Mouse (Mus musculus) ovary, postnatal 14 days (tissue): ENCODE results near the gene Chaf1a.
A peak's percentile ranks its signal among the peaks of the same experiment; 100 is the strongest.
"Not testable (repeated sequence)": the region's sequence is repeated elsewhere in the genome, so short reads cannot be mapped to it uniquely, and the experiment has no call there.

Experiments used
- DNase-seq: peaks from one replicate; pipeline ENCODE4 v3.0.0; 2022; ENCODE audit warnings: low spot score

Chaf1a gene

DNA sequence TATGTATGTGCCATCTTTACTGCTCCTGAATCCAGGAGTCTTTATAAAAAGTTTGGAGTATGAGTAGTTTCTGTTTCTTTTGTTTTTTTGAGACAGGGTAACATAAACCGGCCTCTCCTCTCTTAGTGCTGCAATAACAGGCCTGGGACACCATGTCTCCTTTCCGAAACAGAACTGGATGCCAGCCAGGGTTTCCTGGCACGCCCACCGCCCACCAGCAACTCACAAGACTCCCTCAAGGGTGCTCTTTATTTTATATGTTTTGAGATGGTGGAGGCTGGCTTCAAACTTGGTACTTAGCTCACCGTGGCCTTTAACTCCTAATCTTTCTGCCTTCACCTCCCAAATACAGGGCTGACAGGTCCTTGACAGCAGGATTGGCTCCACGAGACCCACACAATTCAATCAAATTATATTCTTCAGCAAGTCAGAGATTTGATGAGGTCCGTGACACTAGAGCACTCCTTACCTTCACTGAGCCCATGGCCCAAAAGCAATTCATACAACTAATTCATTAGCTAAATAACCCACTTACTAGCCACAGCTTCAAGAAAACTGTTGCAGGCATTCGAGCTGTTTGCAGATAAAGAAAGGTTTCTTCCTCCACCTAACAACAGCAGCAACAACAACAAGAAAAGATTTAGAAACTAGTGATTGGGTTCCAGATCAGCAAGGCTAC is 1.5 kb upstream of the Chaf1a start:
- DNase-seq: no peak

DNA sequence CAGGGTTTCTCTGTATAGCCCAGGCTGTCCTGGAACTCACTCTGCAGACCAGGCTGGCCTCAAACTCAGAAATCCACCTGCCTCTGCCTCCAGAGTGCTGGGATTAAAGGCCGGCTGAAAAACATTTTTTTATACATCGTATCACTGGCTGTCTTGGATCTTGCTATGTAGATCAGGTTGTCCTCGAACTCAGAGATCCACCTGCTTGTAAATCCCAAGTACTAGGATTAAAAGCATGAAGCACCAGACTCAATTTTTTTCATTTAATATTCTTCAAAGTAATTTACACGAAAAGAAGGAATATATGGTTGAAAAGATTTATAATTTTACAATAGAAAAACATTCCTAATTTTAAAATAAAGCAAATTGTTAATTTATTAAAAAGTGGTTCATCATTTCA is 894 bp upstream of the Chaf1a start:
- no peak for DNase-seq

DNA sequence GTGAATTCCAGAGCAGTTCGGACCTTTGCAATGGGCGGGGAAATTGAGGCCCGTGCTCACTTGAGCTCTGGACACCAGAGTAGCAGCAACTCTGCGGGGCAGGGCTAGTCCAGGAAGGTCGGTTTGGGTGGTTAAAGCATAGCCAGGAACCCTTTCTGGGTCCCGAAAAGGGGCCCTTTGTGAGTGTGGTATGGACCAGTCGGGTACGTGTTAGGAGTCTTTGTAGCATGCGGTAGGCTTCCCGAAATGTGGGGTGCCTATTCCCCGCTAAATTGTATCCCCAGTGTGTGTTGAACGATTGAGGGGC is 571 bp downstream of the Chaf1a start:
- no peak for DNase-seq

DNA sequence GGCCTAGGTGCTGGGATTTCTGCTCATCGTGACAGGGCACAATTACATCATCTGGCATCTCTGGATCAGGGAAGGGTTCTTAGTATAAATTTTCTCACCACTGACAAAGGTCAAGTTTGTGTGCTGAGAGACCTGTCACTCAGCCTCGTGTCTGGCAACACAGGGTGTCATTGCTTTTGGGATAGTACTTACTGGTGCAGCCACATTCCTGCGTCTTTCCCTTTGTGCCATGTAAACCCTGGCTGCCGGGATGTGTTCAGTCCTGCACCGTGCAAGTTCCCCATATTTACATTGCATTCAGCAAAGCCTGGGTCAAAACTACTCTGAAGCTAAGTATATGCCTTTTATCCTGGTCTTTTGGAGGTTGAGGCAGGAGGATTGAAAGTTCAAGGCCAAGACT is 11.1 kb downstream of the Chaf1a start:
- DNase-seq: no peak

DNA sequence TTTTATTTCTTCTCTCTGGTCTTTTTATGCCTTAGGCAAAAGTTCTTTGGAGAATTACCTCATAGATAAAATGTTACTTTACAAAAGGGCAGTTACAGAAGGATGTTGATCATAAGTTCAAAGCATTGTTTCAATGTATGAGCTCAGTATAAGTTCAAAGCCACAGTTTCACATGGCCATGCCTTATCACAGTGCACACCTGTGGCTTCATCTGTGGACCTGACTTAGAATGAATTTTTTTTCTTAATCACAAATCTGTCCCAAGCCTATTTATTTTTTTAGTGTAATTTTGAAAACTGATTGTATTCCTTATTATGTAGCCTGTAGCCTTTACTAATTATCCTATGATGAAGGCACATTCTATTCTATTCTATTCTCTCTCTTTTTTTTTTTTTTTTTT is 14.7 kb downstream of the Chaf1a start:
- DNase-seq: no peak

DNA sequence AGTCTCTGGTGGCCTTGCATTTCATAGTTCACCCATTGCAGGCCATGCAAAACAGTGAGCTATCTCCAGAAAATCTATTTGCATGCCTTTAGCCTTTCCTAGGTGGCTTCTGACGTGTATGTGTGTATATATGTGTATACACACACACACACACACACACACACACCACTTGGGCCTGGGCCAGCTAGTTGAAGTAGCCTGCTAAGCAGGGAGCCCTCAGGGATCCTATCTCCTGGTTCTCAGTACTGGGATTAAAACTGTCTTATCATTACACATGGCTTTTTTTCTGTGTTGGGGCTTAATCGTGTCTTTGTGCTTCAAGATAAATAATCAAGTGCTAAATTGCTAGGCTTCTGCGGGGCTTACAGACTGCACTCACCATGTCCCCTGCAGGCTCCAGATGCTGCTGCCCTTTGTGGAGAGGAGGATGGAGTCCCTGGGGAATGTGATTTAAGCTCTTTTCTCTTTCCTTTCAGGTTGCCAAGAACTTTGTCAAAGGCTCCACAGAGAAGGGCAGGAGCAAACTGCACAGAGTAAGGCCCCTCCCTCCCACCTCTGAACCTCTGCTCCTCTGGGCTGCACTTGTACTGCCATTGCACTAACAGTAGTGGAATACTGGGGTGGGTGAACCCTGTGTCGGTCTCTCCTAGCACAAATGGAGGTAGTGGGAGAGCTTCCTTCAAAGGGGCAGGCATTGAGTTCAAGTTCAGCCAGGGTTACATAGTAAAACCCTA is 15.9 kb downstream of the Chaf1a start:
- no peak for DNase-seq

DNA sequence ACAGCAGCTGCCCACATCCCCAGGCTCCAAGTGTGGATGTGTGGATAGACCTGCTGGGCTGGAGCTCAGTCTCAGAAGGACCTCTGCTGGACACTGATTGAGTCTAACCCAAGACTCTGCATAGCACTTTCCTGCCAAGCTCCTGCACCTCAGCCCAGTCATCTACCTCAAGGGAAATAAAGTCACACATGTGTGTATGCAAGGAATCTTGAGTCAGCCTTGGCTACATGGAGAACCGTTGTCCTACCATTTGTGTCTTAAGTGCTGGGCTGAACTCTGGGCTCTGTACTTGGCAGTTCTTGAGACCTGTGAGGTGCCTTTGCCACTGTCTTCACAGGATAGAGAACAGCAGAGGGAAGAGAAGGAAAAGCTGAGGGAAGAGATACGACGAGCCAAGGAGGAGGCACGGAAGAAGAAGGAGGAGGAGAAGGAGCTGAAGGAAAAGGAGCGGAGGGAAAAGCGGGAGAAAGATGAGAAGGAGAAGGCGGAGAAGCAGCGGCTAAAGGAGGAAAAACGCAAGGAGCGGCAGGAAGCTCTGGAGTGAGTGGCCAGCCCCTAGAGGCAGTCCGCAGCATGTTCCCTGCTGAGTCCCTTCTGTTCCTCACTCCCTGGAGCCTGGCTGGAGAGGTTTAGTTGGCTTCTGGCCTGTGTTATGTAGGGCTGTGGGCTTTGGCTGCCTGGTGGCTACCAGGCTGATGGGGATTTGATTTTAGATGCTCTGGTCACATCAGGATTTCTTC is 17.3 kb downstream of the Chaf1a start:
- no peak for DNase-seq

DNA sequence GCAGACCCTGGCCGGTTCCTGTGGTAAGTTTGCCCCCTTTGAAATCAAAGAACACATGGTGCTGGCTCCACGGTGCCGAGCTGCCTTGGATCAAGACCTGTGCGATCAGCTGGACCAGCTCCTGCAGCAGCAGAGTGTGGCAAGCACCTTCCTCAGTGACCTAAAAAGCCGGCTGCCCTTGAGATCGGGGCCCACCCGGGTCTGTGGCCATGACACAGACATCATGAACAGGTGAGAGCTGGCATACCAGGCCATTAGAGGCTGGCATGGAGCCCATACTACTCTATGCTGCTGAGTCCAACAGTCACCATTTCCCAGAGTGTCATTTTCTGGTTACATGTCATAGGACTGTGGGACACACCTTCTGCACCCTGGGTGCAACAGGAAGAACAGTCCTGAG is 21.8 kb downstream of the Chaf1a start:
- no peak for DNase-seq

DNA sequence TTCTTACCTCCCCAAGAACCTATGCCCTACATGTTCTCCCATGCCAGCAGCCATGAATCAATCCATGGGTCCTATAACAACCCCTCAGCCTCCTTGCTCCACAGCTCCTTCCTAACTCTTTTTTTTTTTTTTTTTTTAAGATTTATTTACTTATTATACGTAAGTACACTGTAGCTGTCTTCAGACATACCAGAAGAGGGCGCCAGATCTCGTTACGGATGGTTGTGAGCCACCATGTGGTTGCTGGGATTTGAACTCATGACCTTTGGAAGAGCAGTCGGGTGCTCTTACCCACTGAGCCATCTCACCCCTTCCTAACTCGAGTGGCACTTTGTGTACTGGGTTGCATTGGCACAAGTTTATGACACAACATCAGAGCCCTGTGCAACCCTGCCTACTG is 25.5 kb downstream of the Chaf1a start:
- not testable (repeated sequence) for DNase-seq

DNA sequence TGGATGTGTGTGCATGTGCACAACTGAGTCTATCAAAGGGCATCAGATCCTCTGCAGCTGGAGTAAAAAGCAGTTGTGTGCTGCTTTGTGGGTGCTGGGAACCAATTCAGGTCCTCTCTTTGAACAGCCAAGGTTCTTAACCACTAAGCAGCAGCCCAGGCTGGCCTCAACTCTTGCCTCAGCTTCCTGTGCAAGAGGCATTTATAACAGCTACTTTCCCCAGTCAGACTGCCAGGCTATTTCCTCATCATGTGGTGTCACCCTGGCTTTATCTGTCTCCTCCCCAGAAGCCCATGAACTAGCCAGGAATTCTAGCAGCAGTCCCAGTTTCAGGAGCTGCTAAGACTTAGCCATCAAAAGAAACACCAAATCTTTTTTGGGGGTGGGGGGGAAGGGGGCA is 26.2 kb downstream of the Chaf1a start:
- DNase-seq: no peak

DNA sequence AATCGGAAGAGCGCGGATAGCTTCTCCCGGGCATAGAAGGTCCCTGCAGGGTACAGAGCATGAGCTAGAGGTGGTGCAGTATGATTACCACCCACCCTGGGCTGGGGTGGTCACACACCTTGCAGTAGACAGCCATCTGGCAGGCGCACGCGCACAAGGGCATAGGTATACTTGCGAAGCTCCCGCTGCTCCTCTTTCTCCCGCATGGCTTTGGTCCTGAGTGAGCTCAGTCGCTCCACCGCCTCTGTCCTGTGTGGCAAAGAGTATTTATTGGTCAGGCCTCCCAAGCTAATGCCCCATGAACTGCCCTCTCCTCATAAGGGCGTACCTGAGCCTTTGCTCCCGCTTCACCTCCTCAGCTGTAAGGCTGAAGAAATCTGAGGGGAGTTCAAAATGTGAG is 28.8 kb downstream of the Chaf1a start:
- DNase-seq: no peak

DNA sequence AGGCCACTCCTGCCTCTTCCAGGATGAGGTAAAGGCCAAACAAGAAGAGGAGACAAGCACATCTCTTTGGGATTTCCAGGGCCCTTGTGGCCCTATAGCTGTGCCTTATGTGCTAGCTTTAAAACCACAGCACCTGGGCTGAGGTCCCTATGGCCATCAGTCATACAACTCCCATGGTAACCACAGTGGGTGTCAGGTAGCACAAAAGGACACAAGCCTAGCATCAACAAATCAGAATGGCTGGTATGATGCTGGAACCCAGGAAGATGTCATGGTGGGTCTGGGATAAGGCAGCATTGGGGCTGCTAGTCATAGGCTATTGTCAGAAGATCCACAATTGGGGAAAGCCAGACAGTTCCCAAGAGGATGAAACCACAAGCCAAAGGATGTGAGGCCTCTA is 30.9 kb downstream of the Chaf1a start:
- DNase-seq: no peak

DNA sequence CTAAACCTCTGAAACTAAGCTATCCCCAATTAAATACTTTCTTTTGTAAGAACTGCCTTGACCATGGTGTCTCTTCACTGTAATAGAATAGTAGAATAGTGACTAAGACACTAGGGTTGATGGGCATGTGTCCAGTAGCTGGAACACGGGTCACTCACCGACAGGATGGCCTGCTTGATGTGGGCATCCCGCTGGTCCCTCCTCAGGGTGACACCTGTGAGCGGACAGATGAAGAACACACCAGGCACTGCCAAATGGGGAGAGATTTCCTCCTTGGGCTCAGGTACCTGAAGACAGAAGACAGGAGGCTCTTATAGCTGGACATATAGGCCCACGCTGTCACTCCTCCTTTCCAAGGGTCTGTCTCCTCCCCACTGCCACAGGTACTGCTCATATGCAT is 32.0 kb downstream of the Chaf1a start:
- no peak for DNase-seq

DNA sequence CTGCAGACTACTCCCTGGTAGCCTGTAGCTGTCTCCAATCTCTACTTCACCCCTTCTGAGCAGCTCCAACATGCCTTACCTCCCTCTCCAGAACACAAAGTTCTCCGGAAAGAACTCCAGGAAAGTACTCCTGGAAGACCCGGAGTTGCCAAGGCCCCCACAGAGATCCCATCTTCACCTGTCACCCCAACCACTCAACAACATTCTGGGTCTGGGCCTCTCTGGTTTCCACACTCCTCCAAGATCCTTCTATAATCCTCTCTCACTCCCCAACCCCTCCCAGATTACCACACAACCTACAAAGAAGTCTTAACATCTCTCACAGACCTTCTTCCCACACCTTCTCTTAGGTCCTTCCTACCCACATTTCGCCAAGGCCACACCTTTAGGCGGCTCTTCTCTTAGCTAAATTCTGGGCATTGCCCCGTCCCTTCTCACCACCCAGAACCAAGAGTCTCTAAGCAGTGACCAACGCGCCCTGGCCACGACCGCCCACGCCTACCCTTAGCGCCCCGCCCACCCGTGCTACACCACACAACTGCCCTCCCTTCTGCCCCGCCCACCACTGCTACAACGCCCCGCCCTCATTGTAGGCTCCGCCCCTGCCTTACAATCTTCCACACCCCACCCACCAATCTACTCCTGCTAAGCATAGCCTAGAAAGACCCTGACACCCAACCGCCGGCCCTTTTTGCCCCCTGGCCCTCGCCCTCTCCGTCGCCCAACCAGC is 34.0 kb downstream of the Chaf1a start:
- peak; percentile 80 for DNase-seq

DNA sequence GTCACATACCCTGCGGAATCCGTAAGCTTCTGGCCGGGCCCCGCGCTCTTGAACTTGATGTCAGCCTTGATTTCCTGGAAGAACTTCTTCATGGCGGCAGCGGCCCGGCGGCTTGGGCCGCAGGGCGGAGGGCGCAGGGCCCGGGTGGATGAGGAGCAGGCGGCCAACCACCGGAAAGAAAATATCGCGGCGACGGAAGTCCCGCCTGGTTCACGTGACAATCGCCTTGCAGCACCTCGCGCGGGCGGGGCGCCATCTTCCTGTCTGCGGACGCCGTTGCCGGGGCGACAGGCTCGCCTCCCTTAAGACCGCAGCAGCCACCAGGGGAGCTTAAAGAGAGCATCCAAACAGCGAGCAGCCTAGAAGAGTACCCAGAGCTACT is 34.6 kb downstream of the Chaf1a start, which contains the start of gene Ubxn6:
Gene Ubxn6 (minus strand): TSS at position 202 of the 382 bp plus-strand sequence.
- peak; percentile 97 for DNase-seq

DNA sequence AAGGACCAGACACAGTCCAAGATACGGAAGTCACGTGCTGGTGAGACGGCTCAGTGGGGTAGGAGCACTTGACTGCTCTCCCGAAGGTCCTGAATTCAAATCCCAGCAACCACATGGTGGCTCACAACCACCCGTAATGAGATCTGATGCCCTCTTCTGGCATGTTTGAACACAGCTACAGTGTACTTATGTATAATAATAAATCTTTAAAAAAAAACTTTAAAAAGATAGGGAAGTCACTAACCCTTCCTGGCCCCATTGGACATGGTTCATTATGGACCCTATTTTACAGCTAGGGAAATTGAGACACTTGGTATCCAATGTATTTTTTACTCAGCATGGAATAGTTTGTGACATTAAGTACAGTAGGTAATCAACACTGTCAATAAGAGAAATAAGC is 37.3 kb downstream of the Chaf1a start:
- DNase-seq: no peak

DNA sequence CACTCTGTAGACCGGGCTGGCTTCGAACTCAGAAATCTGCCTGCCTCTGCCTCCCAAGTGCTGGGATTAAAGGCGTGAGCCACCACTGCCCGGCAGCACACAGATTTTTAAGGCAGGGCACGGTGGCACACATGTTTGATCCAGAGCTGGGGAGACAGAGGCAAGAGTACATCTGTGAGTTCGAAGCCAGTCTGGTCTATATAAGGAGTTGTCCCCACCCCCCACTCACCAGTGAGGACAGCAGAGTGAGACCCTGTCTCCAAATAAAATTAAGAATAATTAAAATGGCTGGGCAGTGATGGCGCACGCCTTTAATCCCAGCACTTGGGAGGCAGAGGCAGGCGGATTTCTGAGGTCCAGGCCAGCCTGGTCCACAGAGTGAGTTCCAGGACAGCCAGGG is 38.1 kb downstream of the Chaf1a start:
- not testable (repeated sequence) for DNase-seq

DNA sequence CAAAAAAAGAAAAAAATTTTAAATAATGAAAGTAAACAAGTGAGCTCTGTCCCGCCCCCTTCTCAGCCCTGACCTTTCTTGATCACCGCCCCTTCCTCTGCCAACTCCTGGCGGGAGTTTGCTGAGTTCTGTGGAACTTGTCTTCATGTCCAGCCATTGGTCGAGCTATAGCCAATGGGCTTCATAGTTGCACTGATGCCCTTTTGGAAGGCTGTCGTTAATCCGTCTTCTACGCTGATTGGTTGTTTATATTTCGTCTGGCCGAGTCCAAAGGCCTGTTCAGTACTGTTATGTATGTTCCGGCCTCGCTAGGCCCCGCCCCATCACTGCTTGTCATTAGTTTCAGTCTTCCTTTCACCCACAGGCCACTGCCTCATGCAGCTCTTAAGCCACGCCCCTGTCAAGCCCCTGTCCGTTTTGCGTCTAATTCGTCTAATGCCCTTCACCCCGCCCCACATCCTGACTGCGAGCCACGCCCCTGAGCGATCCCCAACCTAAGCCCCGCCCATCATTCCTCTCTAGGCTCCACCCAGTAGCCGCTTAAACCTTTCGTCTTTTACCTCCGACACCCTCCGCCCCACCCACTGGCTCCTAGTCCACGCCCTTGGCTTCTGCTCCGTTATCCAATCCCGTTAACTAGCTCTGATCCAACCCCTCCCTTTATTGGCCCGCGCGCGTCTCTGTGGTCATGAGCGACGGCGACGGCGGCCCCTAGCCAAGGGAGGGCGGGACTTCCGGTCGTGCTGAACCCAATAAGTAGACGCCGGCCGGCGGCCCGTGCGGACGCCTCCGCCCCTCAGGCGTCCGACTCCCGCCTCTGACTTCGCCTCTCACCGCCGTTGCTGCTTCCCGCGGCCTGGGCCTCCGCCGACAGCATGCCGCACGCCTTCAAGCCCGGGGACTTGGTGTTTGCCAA is 38.9 kb downstream of the Chaf1a start, which contains the start of gene Hdgfl2:
Gene Hdgfl2 (plus strand): TSS at position 755 of the 916 bp plus-strand sequence.
- peak; percentile 99 for DNase-seq

DNA sequence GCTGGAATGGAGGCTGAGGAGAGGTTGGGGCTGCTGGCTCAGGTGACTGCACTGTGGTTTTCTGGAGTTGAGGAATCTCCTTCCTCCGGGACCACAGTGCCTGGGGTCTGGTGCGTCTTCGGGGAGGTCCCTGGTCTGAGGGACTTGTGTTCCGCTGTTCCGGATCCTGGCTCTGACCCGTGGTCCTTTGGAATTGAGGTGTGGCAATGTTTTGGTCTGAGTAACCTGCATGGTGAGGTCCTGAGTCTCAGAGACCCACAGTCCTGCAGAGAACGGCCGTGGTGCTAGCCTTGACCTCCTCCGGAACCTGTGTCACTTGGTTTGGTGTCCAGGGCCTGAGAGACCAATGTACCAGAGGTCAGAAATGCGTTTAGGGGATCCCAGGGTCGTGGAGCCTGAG is 39.7 kb downstream of the Chaf1a start:
- DNase-seq: no peak

DNA sequence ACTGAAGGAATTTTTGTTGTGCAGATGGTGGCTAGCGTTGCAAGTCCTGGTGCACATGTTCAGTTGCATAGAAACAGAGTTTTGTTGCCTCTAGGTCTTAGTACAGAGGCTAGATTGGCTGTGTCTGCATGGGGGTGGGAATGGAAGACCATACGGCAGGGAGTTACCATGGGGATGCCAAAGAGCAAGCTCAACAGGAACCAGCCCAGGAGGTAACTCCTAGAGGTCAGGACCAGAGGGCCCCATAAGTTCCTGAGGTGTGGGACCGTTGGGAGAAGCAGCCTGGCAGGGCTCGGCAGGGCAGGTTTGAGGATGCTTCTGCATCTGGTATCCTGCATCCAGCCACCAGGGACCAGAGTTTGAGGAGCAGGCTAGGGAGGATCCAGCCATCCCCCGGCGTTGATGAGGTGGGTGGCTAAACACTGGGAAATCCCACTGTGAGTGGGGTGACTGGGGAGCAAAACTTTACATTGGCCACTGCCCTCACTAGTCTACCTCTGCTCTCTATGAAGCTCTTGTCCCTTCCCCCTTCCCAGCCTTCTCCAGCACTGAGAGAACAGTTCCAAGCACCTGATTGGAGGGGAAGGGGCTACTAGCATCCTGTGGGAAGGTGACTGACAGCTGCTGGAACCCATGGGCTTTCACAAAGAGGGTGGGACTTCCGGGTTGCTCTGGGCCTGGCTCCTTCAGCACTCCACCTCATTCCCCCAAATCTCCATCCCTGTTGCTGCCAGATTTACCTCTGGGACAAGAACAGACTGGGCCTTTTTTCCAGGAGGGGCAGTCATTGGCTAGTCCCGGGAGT is 40.7 kb downstream of the Chaf1a start:
- DNase-seq: no peak

DNA sequence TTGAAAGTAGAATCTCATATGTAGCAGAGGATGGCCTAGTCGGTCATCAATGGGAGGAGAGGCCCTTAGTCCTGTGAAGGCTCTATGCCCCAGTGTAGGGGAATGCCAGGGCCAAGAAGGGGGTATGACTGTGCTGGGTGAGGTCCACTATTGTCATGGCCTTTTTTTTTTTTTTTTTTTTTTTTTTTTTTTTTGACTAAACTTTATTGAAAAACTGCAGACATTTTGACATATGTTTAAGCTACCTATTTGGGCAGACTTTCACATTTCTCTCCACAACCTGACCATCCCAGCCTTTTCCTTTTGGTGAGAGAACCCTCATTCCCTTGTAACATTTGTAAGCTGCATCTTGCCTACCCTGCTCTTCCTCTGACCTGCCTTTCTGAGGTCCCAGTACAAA is 52.1 kb downstream of the Chaf1a start:
- DNase-seq: no peak
